Mouse (Mus musculus) layer of hippocampus, adult 18-20 months (tissue): ENCODE results near the gene Pkn3. TPM values are rescaled to one million over a fixed set of nuclear protein-coding genes. Genes with fewer than 3 reads are reported as not detected.
A peak's percentile ranks its signal among the peaks of the same experiment; 100 is the strongest.
"Not testable (repeated sequence)": the region's sequence is repeated elsewhere in the genome, so short reads cannot be mapped to it uniquely, and the experiment has no call there.

Source experiments
- DNase-seq, 2 experiments: peaks; one replicate each; pipeline ENCODE4 v3.0.0; 2022; ENCODE audit warnings: low spot score in 2 of 2
- total RNA-seq, 2 experiments: library from RNA; stranded (reverse); gene quantifications; 2 replicates each; pipeline ENCODE4 v1.2.3; 2021

The Pkn3 gene
- total RNA-seq, 2 experiments from 2014 or later, result 2.1 to 3.8 TPM

DNA sequence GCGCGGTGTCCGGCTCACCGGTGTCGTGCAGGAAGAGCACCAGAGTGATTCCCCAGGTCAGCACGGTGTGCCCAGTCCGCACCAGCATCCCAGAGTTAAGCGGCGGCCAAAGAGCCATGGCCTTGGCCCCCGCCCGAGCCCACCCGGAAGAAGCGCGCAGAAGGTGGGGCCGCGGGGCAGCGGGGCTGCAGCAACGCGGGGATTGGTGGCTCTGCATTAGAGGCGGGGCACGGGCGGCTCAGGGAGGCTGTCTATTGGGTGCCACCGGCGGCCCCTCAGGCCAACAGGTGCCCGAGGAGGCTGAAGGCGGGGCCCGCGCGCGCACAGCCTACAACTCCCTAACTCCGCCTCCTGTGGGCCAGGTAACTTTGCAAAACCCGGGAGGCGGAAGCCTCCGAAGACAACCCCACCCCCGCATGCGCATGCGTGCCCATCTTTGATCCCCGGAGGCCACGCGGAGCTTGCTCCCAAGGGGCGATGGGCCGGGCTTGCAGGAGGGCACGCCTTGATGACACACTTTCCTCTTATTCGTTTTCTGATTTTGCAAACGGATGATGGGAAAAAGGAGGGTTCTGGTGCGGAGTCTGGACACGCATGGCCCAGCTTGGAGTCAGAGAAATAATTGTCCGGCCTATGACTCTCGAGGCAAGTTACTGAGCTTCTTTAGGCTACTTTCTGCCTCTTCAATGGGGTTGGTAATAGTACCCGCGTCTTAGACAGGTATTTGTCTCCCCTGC is 16.2 kb downstream of the Pkn3 start, which contains the start of gene Zdhhc12:
Gene Zdhhc12 (minus strand): TSS at position 178 of the 737 bp plus-strand sequence.
- DNase-seq, result peak; percentile 93 to 95

DNA sequence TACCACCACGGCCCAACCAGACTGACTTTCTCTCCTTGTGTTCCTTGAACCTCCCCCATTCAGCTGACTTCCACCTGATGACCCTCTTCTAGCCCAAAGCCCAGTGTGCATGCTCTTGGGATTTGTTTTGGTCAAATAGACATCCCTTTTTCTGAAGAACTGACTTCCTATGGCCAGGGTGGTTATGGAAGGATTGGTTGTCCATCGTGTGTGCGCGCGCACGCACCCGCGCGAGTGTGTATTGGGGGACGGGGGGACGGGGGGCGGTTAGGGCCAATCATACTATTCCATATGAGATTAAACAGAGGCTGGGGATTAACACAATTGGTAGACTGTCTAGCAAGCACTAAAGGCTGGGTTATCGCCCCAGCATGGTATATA is 16.7 kb downstream of the Pkn3 start:
- DNase-seq, result no peak

DNA sequence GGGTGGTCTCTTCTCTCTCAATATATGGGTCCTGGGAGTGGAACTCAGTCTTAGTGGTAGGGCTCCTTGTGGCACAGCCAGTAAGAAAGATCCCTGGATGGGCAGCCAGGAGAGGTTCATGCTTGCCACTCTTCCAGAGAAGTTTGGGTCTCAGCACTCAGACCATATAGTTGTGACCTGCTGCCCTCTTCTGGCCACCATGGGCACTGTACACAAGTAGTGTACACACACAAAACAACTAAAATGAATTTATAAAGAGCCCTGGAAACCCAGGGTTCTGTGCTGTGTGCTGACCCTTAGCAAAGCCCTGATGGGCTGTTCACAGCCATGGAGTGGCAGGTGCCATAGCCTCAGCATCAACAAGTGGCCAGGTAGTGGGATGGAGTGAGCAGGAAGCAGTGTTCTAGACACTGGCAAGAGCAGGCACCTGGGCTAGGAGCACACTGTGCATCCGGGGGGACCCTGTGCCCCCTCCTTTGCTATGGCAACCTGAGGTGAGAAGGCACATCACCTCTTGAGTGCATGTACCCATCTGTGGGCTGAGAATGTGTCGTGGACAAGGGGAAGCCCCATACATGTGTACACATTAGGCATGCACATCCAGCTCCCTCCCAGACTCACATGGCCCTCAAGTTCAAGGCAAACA is 18.5 kb downstream of the Pkn3 start:
- no peak for DNase-seq

GRCm38 (mm10) chr2:30100214-30100613 is 22.7 kb downstream of the Pkn3 start:
- DNase-seq, result no peak

DNA sequence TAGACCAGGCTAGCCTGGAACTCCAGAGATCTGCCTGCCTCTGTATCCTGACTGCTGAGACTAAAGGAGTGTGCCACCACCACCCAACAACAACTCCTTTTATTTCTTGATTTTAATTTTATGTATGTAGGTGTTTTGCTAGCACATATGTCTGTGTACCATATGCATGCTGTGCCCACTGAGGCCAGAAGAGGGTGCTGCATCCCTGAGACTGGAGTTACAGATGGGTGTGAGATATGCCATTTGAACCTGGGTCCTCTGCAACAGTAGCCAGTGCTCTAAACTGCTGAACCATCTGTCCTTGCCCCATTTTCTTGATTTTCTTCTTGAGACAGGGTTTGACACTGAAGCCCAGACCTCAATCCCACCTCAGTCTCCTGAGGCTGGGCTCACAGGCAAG is 28.9 kb downstream of the Pkn3 start:
- DNase-seq, result peak in 1 of 2 experiments; percentile 62

- no peak for DNase-seq
These were observed 30.2 kb downstream of the Pkn3 start for GRCm38 (mm10) chr2:30107646-30108045.

- no peak for DNase-seq
These were observed 30.8 kb downstream of the Pkn3 start for GRCm38 (mm10) chr2:30108260-30108659.

DNA sequence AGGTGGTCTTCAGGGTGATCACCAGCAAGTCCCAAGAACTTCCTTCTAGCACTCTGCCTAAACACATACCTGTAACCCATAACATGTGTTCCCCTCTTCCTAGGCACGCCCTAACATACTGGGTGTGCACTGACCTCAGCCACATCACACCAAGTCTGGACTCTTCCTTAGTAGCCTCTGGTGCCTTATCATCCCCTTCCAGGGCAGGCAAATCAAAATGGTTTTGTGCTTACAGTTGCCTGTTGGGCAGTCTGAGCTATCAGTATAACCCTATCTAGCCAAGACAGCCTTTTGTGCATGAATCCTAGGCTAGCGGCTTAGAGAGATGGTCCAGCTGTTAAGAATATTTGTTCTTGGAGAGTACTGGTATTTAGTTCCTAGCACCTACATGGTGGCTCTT is 34.0 kb downstream of the Pkn3 start:
- no peak for DNase-seq

DNA sequence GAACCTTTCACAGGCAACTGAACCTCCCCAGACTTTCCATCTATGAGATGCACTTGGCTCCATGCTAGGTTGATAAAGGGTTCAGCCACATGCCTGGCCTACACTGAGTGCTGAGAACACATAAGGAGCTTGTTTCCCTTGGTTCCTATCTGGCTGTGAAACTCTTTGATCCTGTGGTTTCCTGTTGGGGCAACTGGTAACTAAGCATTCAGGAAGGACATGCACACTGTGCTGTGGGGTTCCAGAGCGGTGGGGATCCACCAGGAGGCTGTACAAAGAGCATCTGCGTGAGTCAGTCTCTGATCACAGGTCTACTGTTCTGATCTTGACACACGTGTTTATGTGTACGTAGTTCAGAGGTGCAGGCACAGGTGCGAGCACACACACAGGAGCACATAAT is 35.1 kb downstream of the Pkn3 start:
- no peak for DNase-seq

GRCm38 (mm10) chr2:30119641-30120051 is 42.2 kb downstream of the Pkn3 start:
- DNase-seq, result peak; percentile 84 to 89

DNA sequence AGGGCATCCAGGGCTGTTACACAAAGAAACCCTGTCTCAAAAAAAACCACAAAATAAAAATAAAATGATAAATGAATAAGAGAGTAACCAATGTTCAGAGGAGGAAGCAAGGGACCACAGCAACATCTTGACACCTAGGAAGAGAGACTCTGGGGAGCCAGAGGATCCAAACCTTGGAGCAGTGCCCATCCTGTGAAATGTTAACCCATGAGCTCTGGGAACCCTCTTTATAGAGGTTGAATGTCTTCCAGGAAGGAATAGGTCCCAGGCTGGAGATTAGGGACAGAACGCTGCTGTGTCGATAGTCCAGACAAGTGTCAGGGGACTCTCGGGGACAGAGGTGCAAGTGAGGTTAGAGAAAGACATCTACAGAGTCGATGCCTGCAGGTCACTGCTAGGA is 42.8 kb downstream of the Pkn3 start:
- DNase-seq, result no peak

DNA sequence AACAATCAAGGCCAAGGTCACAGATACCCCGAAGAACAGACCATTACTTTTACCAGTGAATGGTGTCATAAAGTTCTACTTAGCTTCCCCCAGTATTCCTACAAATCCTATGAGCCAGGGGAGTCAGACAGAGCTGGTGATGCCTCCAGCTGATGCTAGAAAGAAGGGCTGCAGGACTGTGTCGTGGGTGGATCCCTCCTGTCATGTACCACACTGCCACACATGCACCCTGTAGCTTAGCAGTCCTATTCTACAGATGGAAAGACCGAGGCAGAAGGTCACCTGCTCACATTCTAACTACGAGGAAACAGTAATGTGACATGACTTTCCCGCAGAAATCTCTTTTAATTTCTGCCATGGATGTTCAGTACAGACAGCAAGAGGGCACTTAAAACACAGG is 45.3 kb downstream of the Pkn3 start:
- peak in 1 of 2 experiments; percentile 78 for DNase-seq

DNA sequence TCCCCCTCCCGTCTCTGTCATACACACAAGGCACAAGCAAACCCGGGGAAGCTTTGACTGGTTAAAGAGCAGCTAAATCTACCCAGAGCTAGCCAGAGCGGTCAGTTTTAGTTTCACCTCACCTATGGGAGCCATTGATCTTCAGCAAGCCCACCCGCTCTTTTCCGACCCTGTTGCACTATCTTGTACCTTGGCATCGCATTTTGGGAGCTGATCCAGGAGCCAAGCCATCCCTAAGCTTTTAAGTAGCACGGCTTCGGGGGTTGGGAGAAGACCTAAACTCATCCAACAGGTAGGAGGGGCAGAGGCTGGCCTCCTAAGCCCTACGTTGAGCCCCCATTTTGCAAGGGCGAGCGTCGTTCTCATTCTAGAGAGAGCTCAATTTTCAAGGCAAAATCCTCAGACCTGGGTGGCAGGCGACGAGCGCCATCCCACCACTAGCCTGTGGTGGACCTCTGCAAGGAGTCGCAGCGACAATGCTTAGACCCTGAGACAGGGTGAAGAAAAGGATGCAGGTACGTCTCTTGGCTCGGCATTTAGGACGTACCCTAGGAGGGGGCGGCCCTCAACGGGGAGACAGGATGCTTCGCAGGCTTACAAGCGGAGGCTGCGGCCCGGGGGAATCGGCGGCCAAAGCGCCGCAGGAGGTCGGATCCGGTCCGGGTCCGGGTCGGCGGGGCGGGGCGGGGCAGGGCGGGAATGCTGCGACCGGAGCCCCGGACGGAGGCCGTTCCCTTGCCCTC is 46.4 kb downstream of the Pkn3 start:
- peak; percentile 35 to 53 for DNase-seq

DNA sequence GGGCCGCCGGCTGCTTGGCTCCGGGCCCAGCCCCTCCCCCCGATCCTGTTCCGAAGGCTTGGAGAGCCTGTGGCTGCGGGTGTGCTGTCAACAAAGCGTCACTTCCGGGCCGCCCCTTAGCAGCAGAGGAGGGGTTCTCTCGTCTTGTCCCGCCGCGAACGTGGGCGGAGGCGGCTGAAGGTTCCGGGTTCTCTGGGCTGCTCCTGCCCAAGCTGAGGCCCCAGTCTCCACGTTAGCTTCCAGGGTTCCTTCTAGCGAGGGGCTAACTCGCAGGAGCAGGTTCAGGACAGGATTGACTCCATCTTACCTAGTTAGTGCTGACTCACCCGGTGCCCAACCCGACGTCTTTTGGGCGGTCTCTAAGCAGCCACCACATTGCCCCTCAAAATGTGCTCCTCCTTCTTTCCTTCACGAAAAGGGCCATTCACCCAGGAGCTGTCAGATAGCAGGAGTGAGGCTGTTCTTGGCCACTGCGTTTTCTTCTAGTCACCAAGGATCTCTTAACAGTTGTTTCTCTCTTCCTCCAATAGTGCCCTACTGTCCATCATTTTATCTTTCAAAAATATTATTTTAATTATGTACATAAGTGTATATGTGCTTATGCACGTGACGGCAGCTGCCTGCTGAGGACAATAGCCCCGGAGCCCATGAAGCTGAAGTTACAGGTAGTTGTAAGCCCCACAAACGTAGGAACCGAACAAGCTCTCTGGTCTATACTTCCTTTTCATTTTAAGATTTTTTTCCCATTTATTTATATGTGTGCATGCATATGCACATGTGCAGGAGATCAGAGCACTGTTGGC is 47.2 kb downstream of the Pkn3 start, which contains the start of gene Zer1:
Gene Zer1 (minus strand): TSS at position 114 of the 803 bp plus-strand sequence.
- DNase-seq, result peak; percentile 92 to 96

- peak in 1 of 2 experiments; percentile 72 for DNase-seq
These were observed 51.3 kb downstream of the Pkn3 start for GRCm38 (mm10) chr2:30128789-30129188.

- no peak for DNase-seq
These were observed 52.7 kb downstream of the Pkn3 start for GRCm38 (mm10) chr2:30130156-30130555.

GRCm38 (mm10) chr2:30131240-30131639 is 53.8 kb downstream of the Pkn3 start:
- not testable (repeated sequence) for DNase-seq

DNA sequence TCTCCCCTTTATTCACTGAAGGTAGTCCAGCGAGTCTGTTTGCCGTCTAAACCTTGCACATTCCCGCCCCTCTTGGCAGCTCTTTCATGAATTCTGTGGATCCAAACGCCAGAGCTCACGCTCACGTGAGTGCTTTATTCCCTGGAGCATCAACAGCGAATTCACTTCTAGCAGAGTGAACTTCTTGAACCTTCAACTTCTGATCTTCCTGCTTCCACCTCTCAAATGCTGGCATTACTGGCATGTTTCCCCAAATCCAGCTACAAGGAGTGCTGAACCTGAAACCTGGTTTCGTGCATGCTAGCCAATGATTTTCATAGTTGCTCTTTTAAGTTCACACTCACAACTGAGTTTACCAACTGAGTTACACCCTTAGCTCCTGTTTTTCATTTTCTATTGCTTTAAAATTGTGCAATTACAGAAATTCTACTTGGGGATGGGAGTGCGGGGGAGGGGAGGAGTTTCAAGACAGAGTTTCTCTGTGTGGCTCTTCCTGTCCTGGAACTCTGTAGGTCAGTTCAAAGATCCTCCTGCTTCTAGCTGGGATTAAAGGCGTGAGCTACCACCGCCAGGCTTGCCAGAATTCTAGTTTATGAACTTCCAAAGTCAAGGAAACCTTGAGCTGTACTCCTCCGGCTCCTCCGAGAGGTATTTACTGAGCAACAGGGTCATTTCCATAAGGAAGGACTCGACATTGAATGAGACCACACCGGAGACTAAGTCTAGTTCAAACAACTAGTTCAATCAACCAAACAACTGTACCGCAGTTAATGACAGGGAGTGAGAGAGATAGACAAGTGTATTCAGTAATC is 55.5 kb downstream of the Pkn3 start:
- no peak for DNase-seq

- DNase-seq, result peak; percentile 96 to 99
These were observed 56.3 kb downstream of the Pkn3 start, which contains the start of gene Tbc1d13 for GRCm38 (mm10) chr2:30133613-30134377. Gene Tbc1d13, plus strand, starts transcription at chr2:30133746.
